Mouse (Mus musculus): ENCODE results near the gene Atxn7l2.

GRCm38 (mm10) chr3:108246857-108247256, 36.1 kb upstream of the Atxn7l2 start:
- no peak for TF ChIP-seq GATA1 (IDR thresholded peaks at IDR 0.05; ENCODE audit: low read depth, low read length)
- no peak for TF ChIP-seq ZC3H11A (IDR thresholded peaks at IDR 0.05; ENCODE audit: low read depth, low read length)
- TF ChIP-seq CTCF (IDR thresholded peaks at IDR 0.05 in 2 of 3, conservative IDR thresholded peaks at IDR 0.05 in 1 of 3; ENCODE audit: control insufficient read depth in 1 of 3, insufficient read depth in 1 of 3, low read depth in 2 of 3, low read length in 3 of 3, poor library complexity in 1 of 3, severe bottlenecking in 1 of 3) = no peak
- TF ChIP-seq POLR2A (IDR thresholded peaks at IDR 0.05; ENCODE audit: control insufficient read depth in 1 of 2, insufficient read depth in 1 of 2, low read depth in 1 of 2, low read length in 2 of 2, poor library complexity in 1 of 2) = no peak
- no peak for TF ChIP-seq POLR2AphosphoS5 (IDR thresholded peaks at IDR 0.05; ENCODE audit: borderline replicate concordance, low read depth, low read length)
- TF ChIP-seq USF1 (IDR thresholded peaks at IDR 0.05; ENCODE audit: low read depth, low read length) = no peak
- no peak for TF ChIP-seq NRF1 (IDR thresholded peaks at IDR 0.05; ENCODE audit: insufficient read depth, low read depth, low read length, poor library complexity, severe bottlenecking)
- TF ChIP-seq RAD21 (IDR thresholded peaks at IDR 0.05; ENCODE audit: low read depth, low read length) = no peak
- no peak for TF ChIP-seq ZMIZ1 (IDR thresholded peaks at IDR 0.05; ENCODE audit: low read depth, low read length)
- no peak for TF ChIP-seq EP300 (IDR thresholded peaks at IDR 0.05; ENCODE audit: low read depth in 1 of 2, low read length in 2 of 2)

Measured in MEL (cell line).